Mouse (Mus musculus): Measurements from ENCODE around the gene Tmc1.

GRCm38 (mm10) chr19:20796001-20796400 lies 158.0 kb downstream of the Tmc1 start:
- TF ChIP-seq MAX (IDR thresholded peaks at IDR 0.05; ENCODE audit: low read depth) (no peak), POLR2A (IDR thresholded peaks at IDR 0.05; ENCODE audit: insufficient read length, low read depth) (no peak), SRF (IDR thresholded peaks at IDR 0.05; ENCODE audit: control insufficient read depth, insufficient read length, low read depth) (no peak), CEBPB (IDR thresholded peaks at IDR 0.05; ENCODE audit: insufficient read depth, poor library complexity, severe bottlenecking) (no peak), POLR2AphosphoS2 (IDR thresholded peaks at IDR 0.05; ENCODE audit: insufficient read length, low read depth) (no peak), MYOD1 (IDR thresholded peaks at IDR 0.05; ENCODE audit: control insufficient read depth in 1 of 3, insufficient read length in 2 of 3, low read depth in 2 of 3) (no peak), TCF12 (IDR thresholded peaks at IDR 0.05; ENCODE audit: insufficient read depth, poor library complexity, severe bottlenecking) (no peak), USF1 (IDR thresholded peaks at IDR 0.05; ENCODE audit: low read depth) (no peak), TCF3 (IDR thresholded peaks at IDR 0.05; ENCODE audit: insufficient read length, low read depth) (no peak), REST (IDR thresholded peaks at IDR 0.05; ENCODE audit: insufficient read depth, insufficient read length) (no peak), E2F4 (IDR thresholded peaks at IDR 0.05; ENCODE audit: insufficient read depth) (no peak), MYOG (IDR thresholded peaks at IDR 0.05; ENCODE audit: control insufficient read depth in 1 of 3, insufficient read depth in 1 of 3, insufficient read length in 2 of 3, low read depth in 2 of 3) (no peak)

All from myocyte (in vitro differentiated cells).